Mouse (Mus musculus) heart, embryonic 13.5 days (tissue): Measurements from ENCODE around the gene Gm11757. TPM values are rescaled to one million over a fixed set of nuclear protein-coding genes. Genes with fewer than 3 reads are reported as not detected.
"Not testable (repeated sequence)": the region's sequence is repeated elsewhere in the genome, so short reads cannot be mapped to it uniquely, and the experiment has no call there.

Source experiments
- ATAC-seq: fragments of 200-750 bp; cut with Nextera tagmentation; 2 replicates; pipeline ENCODE4 v1.8.0; 2017; ENCODE audit warnings: moderate TSS enrichment; ENCODE audit not compliant: insufficient number of reproducible peaks, low FRiP score, low TSS enrichment; ENCODE audit errors: extremely low read depth
- H3K27ac ChIP-seq: fragments of 300-500 bp; sonication (generic); replicated peaks from 2 replicates; pipeline ENCODE4 v1.5.1; 2015; ENCODE audit warnings: moderate library complexity, mild to moderate bottlenecking, inconsistent platforms
- H3K27me3 ChIP-seq: fragments of 300-500 bp; sonication (generic); replicated peaks from 2 replicates; pipeline ENCODE4 v1.6.1; 2015; ENCODE audit warnings: mild to moderate bottlenecking, inconsistent platforms
- H3K36me3 ChIP-seq: fragments of 300-500 bp; sonication (generic); 2 replicates; pipeline ENCODE4 v1.6.1; 2015; ENCODE audit warnings: mild to moderate bottlenecking, inconsistent platforms
- H3K4me1 ChIP-seq: fragments of 300-500 bp; sonication (generic); 2 replicates; pipeline ENCODE4 v1.6.1; 2015; ENCODE audit warnings: inconsistent platforms
- H3K4me2 ChIP-seq: fragments of 300-500 bp; sonication (generic); 2 replicates; pipeline ENCODE4 v1.6.1; 2015; ENCODE audit warnings: inconsistent platforms, mild to moderate bottlenecking, moderate library complexity
- H3K4me3 ChIP-seq: fragments of 300-500 bp; sonication (generic); 2 replicates; pipeline ENCODE4 v1.5.1; 2015; ENCODE audit warnings: moderate library complexity, mild to moderate bottlenecking, inconsistent platforms
- H3K9ac ChIP-seq: fragments of 300-500 bp; sonication (generic); 2 replicates; pipeline ENCODE4 v1.6.1; 2015; ENCODE audit warnings: inconsistent platforms, mild to moderate bottlenecking, moderate library complexity
- H3K9me3 ChIP-seq: fragments of 300-500 bp; sonication (generic); 2 replicates; pipeline ENCODE4 v1.6.1; 2016; ENCODE audit warnings: inconsistent platforms
- WGBS: fragments of 180-500 bp; shearing (Covaris S2); methylation state at CpG from one replicate; pipeline ENCODE4 v1.1.7; 2015; ENCODE audit warnings: mixed read lengths; 5-methylcytosine and 5-hydroxymethylcytosine counted together
- polyA plus RNA-seq: library from polyadenylated mRNA; unstranded; fragments of >200 nt; fragmentation: Nextera tagmentation; extraction: Ambion mirVana; gene quantifications from 2 replicates; pipeline ENCODE4 v1.2.1, GENCODE M21; 2015

Gene Gm11757
- polyA plus RNA-seq = not detected in 2 replicates

DNA sequence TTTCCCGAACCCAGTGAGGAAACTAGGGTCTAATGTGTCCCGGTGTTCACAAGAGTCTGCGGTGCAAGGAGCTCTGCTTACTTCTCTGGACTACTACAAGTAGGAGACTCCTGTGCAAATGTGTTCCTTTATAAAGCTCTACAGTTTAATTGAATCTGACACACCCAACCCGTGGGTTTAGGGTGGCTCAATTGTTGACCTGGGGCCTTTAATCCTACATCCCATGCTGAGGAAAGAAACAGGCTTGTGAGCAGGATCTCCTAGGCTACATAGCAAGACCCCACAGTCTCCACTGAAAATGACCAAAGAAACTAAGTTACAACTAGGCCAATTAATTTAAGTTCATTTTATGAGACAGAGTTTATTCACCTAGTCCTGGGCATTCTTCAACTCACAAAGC lies at the start of gene Gm11757:
Gene Gm11757 (minus strand): TSS at position 101 of the 400 bp plus-strand sequence.
- not testable (repeated sequence) for H3K4me3 ChIP-seq, H3K27me3 ChIP-seq, H3K4me1 ChIP-seq, H3K36me3 ChIP-seq, H3K27ac ChIP-seq, H3K4me2 ChIP-seq, H3K9ac ChIP-seq, ATAC-seq, H3K9me3 ChIP-seq
- WGBS = no CpG with 5 or more reads among the region's 4 CpGs

DNA sequence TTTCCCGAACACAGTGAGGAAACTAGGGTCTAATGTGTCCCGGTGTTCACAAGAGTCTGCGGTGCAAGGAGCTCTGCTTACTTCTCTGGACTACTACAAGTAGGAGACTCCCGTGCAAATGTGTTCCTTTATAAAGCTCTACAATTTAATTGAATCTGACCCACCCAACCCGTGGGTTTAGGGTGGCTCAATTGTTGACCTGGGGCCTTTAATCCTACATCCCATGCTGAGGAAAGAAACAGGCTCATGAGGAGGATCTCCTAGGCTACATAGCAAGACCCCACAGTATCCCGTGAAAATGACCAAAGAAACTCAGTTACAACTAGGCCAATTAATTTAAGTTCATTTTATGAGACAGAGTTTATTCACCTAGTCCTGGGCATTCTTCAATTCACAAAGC lies 29.7 kb upstream of the Gm11757 start, which contains the start of gene Gm11756:
Gene Gm11756 (minus strand): TSS at position 101 of the 400 bp plus-strand sequence.
- H3K9me3 ChIP-seq, H3K4me3 ChIP-seq, H3K27me3 ChIP-seq, H3K9ac ChIP-seq, H3K4me1 ChIP-seq, ATAC-seq, H3K4me2 ChIP-seq, H3K27ac ChIP-seq, H3K36me3 ChIP-seq: not testable (repeated sequence)
- WGBS = 77% methylated on average over 6 of the region's 6 CpGs

DNA sequence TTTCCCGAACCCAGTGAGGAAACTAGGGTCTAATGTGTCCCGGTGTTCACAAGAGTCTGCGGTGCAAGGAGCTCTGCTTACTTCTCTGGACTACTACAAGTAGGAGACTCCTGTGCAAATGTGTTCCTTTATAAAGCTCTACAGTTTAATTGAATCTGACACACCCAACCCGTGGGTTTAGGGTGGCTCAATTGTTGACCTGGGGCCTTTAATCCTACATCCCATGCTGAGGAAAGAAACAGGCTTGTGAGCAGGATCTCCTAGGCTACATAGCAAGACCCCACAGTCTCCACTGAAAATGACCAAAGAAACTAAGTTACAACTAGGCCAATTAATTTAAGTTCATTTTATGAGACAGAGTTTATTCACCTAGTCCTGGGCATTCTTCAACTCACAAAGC lies 14.9 kb upstream of the Gm11757 start, which contains the start of gene Gm13871:
Gene Gm13871 (minus strand): TSS at position 101 of the 400 bp plus-strand sequence.
- not testable (repeated sequence) for H3K27ac ChIP-seq, H3K4me2 ChIP-seq, H3K4me1 ChIP-seq, ATAC-seq, H3K36me3 ChIP-seq, H3K27me3 ChIP-seq, H3K9me3 ChIP-seq, H3K9ac ChIP-seq, H3K4me3 ChIP-seq
- no CpG with 5 or more reads among the region's 4 CpGs for WGBS

DNA sequence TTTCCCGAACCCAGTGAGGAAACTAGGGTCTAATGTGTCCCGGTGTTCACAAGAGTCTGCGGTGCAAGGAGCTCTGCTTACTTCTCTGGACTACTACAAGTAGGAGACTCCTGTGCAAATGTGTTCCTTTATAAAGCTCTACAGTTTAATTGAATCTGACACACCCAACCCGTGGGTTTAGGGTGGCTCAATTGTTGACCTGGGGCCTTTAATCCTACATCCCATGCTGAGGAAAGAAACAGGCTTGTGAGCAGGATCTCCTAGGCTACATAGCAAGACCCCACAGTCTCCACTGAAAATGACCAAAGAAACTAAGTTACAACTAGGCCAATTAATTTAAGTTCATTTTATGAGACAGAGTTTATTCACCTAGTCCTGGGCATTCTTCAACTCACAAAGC lies 14.7 kb downstream of the Gm11757 start, which contains the start of gene Gm11758:
Gene Gm11758 (minus strand): TSS at position 101 of the 400 bp plus-strand sequence.
- H3K9ac ChIP-seq, H3K9me3 ChIP-seq, H3K4me2 ChIP-seq, H3K27me3 ChIP-seq, H3K36me3 ChIP-seq, H3K27ac ChIP-seq, H3K4me3 ChIP-seq, ATAC-seq, H3K4me1 ChIP-seq: not testable (repeated sequence)
- no CpG with 5 or more reads among the region's 4 CpGs for WGBS

Other genes starting within 250 kb of the Gm11757 start
- not detected in 2 replicates for gene Gm11239, start 222.8 kb downstream of the Gm11757 start, polyA plus RNA-seq
- gene Gm428, start 207.6 kb downstream of the Gm11757 start, polyA plus RNA-seq = not detected in 2 replicates
- gene Rasef, start 100.1 kb downstream of the Gm11757 start, polyA plus RNA-seq = 0.48 and 0.50 TPM in 2 replicates
- gene Gm11758, start 14.8 kb downstream of the Gm11757 start, polyA plus RNA-seq = not detected in 2 replicates
- not detected in 2 replicates for gene Gm13871, start 14.8 kb upstream of the Gm11757 start, polyA plus RNA-seq
- gene Gm11756, start 29.6 kb upstream of the Gm11757 start, polyA plus RNA-seq = not detected in 2 replicates
- gene 2310002L09Rik, start 59.7 kb upstream of the Gm11757 start, polyA plus RNA-seq = 0.59 and 0.82 TPM in 2 replicates
- 0.20 and 0.51 TPM in 2 replicates for gene Frmd3, start 122.3 kb upstream of the Gm11757 start, polyA plus RNA-seq